Mouse (Mus musculus) heart, embryonic 11.5 days (tissue): ENCODE results near the gene Foxj3. TPM values are rescaled to one million over a fixed set of nuclear protein-coding genes. Genes with fewer than 3 reads are reported as not detected.

ENCODE experiments used
- ATAC-seq: fragments of 200-750 bp; cut with Nextera tagmentation; replicated peaks from 2 replicates; pipeline ENCODE4 v1.8.0; 2017; ENCODE audit warnings: moderate library complexity; ENCODE audit not compliant: insufficient number of reproducible peaks, low FRiP score, low TSS enrichment
- H3K27ac ChIP-seq: fragments of 300-500 bp; sonication (generic); 2 replicates; pipeline ENCODE4 v1.5.1; 2014; ENCODE audit warnings: mild to moderate bottlenecking, low read depth, low read length
- H3K27me3 ChIP-seq: fragments of 300-500 bp; sonication (generic); 2 replicates; pipeline ENCODE4 v1.6.1; 2014; ENCODE audit warnings: mild to moderate bottlenecking, low read length, mixed read lengths; ENCODE audit not compliant: control insufficient read depth, insufficient read depth
- H3K36me3 ChIP-seq: fragments of 300-500 bp; sonication (generic); 2 replicates; pipeline ENCODE4 v1.6.1; 2014; ENCODE audit warnings: mild to moderate bottlenecking, low read length, moderate library complexity, mixed read lengths; ENCODE audit not compliant: control insufficient read depth, insufficient read depth
- H3K4me1 ChIP-seq: fragments of 300-500 bp; sonication (generic); 2 replicates; pipeline ENCODE4 v1.6.1; 2014; ENCODE audit warnings: low read length; ENCODE audit not compliant: control insufficient read depth, insufficient read depth
- H3K4me2 ChIP-seq: fragments of 300-500 bp; sonication (generic); 2 replicates; pipeline ENCODE4 v1.6.1; 2014; ENCODE audit warnings: mild to moderate bottlenecking, moderate library complexity
- H3K4me3 ChIP-seq: fragments of 300-500 bp; sonication (generic); 2 replicates; pipeline ENCODE4 v1.5.1; 2014; ENCODE audit warnings: low read depth, low read length
- H3K9ac ChIP-seq: fragments of 300-500 bp; sonication (generic); 2 replicates; pipeline ENCODE4 v1.6.1; 2014; ENCODE audit warnings: mild to moderate bottlenecking, low read depth, low read length, moderate library complexity
- H3K9me3 ChIP-seq: fragments of 300-500 bp; sonication (generic); replicated peaks from 2 replicates; pipeline ENCODE4 v1.6.1; 2016; ENCODE audit warnings: low read length; ENCODE audit not compliant: control insufficient read depth
- WGBS: fragments of 180-500 bp; shearing (Covaris S2); extraction: QIAGEN DNeasy Blood & Tissue Kit; methylation state at CpG from one replicate; pipeline ENCODE4 v1.1.7; 2014; ENCODE audit not compliant: insufficient replicate concordance; 5-methylcytosine and 5-hydroxymethylcytosine counted together
- polyA plus RNA-seq: library from polyadenylated mRNA; unstranded; fragments of >200 nt; fragmentation: Nextera tagmentation; extraction: Ambion mirVana; gene quantifications from 2 replicates; pipeline ENCODE4 v1.2.1, GENCODE M21; 2014

Foxj3 gene
- polyA plus RNA-seq, 1 experiment from 2014 or later, result 19.3 TPM

- ATAC-seq, result no peak
- Histone ChIP-seq H3K9ac (no peak overlapping the region), H3K27me3 (no peaks in the 10 kb centered on the region), H3K4me2 (no peak overlapping the region), H3K4me1 (peaks cover 10% of the 10 kb centered on the region), H3K27ac (no peak overlapping the region), H3K4me3 (no peak overlapping the region), H3K9me3 (no peaks in the 10 kb centered on the region; the same call in 1 of the 2 replicates), H3K36me3 (no peaks in the 10 kb centered on the region)
- WGBS, result 47% methylated on average over 2 of the region's 2 CpGs
Measured at GRCm38 (mm10) chr4:119658246-119658645, 121.4 kb downstream of the Foxj3 start.

- Histone ChIP-seq H3K9ac (peak within 1 kb of the TSS; percentile 24; the same call in 1 of the 2 replicates), H3K4me1 (peaks cover 11% of the 10 kb centered on the region), H3K4me2 (no peak within 1 kb of the TSS), H3K9me3 (no peaks in the 10 kb centered on the region; the same call in 1 of the 2 replicates), H3K36me3 (no peaks in the 10 kb centered on the region), H3K4me3 (no peak within 1 kb of the TSS), H3K27ac (no peak within 1 kb of the TSS), H3K27me3 (no peaks in the 10 kb centered on the region)
- no peak for ATAC-seq
- 81% methylated on average over 4 of the region's 4 CpGs for WGBS
Measured at GRCm38 (mm10) chr4:119658731-119659130, 121.9 kb downstream of the Foxj3 start, which contains the start of gene Guca2b. Gene Guca2b (minus strand): TSS chr4:119658954.

GRCm38 (mm10) chr4:119660007-119660406 lies 123.2 kb downstream of the Foxj3 start:
- H3K4me1 ChIP-seq, result peaks cover 13% of the 10 kb centered on the region
- no peaks in the 10 kb centered on the region for H3K9me3 ChIP-seq
- no peak overlapping the region for H3K9ac ChIP-seq
- 70% methylated on average over 8 of the region's 8 CpGs for WGBS
- H3K4me2 ChIP-seq, result no peak overlapping the region
- no peaks in the 10 kb centered on the region for H3K36me3 ChIP-seq
- no peaks in the 10 kb centered on the region for H3K27me3 ChIP-seq
- H3K4me3 ChIP-seq, result no peak overlapping the region
- H3K27ac ChIP-seq, result no peak overlapping the region
- ATAC-seq, result no peak

GRCm38 (mm10) chr4:119662151-119662550 lies 125.3 kb downstream of the Foxj3 start:
- Histone ChIP-seq H3K9ac (no peak overlapping the region), H3K9me3 (no peaks in the 10 kb centered on the region), H3K27ac (peak overlapping the region; percentile 87), H3K27me3 (no peaks in the 10 kb centered on the region), H3K4me3 (no peak overlapping the region), H3K36me3 (no peaks in the 10 kb centered on the region), H3K4me2 (peak overlapping the region; percentile 11; the same call in 1 of the 2 replicates), H3K4me1 (peaks cover 13% of the 10 kb centered on the region)
- ATAC-seq, result peak; percentile 68; the same call in 1 of the 2 replicates
- 24% methylated on average over 4 of the region's 4 CpGs for WGBS

- H3K9me3 ChIP-seq, result no peaks in the 10 kb centered on the region
- peaks cover 13% of the 10 kb centered on the region for H3K4me1 ChIP-seq
- H3K4me2 ChIP-seq, result no peak overlapping the region
- WGBS, result 85% methylated on average over 7 of the region's 7 CpGs
- no peaks in the 10 kb centered on the region for H3K27me3 ChIP-seq
- no peak for ATAC-seq
- no peak overlapping the region for H3K9ac ChIP-seq
- H3K36me3 ChIP-seq, result no peaks in the 10 kb centered on the region
- no peak overlapping the region for H3K4me3 ChIP-seq
- peak overlapping the region; percentile 87 for H3K27ac ChIP-seq
Measured at GRCm38 (mm10) chr4:119662976-119663375, 126.2 kb downstream of the Foxj3 start.

- ATAC-seq, result no peak
- WGBS, result 88% methylated on average over 14 of the region's 14 CpGs
- peaks cover 13% of the 10 kb centered on the region for H3K4me1 ChIP-seq
Measured at GRCm38 (mm10) chr4:119663409-119664095, 126.7 kb downstream of the Foxj3 start.

GRCm38 (mm10) chr4:119665166-119665565 lies 128.4 kb downstream of the Foxj3 start:
- peaks cover 8% of the 10 kb centered on the region for H3K4me1 ChIP-seq
- H3K4me2 ChIP-seq, result no peak overlapping the region
- no peak overlapping the region for H3K27ac ChIP-seq
- 78% methylated on average over 2 of the region's 2 CpGs for WGBS
- no peaks in the 10 kb centered on the region for H3K36me3 ChIP-seq
- H3K4me3 ChIP-seq, result no peak overlapping the region
- no peak for ATAC-seq
- no peaks in the 10 kb centered on the region for H3K27me3 ChIP-seq
- no peaks in the 10 kb centered on the region for H3K9me3 ChIP-seq
- H3K9ac ChIP-seq, result no peak overlapping the region

More at GRCm38 (mm10) chr4:119663409-119664095, 126.7 kb downstream of the Foxj3 start:
- peak overlapping the region; percentile 87 for H3K27ac ChIP-seq
- no peak overlapping the region for H3K9ac ChIP-seq
- no peaks in the 10 kb centered on the region for H3K9me3 ChIP-seq
- no peaks in the 10 kb centered on the region for H3K27me3 ChIP-seq
- H3K36me3 ChIP-seq, result no peaks in the 10 kb centered on the region
- no peak overlapping the region for H3K4me3 ChIP-seq
- no peak overlapping the region for H3K4me2 ChIP-seq

- no peaks in the 10 kb centered on the region for H3K9me3 ChIP-seq
- H3K4me1 ChIP-seq, result peaks cover 15% of the 10 kb centered on the region
- H3K27ac ChIP-seq, result no peak overlapping the region
- H3K9ac ChIP-seq, result no peak overlapping the region
- no peaks in the 10 kb centered on the region for H3K27me3 ChIP-seq
- no peaks in the 10 kb centered on the region for H3K36me3 ChIP-seq
- no peak for ATAC-seq
- no peak overlapping the region for H3K4me3 ChIP-seq
- WGBS, result 40% methylated on average over 8 of the region's 8 CpGs
- no peak overlapping the region for H3K4me2 ChIP-seq
Measured at GRCm38 (mm10) chr4:119666116-119666515, 129.3 kb downstream of the Foxj3 start.

- H3K27ac ChIP-seq, result no peak overlapping the region
- H3K4me2 ChIP-seq, result no peak overlapping the region
- H3K4me3 ChIP-seq, result no peak overlapping the region
- 27% methylated on average over 5 of the region's 5 CpGs for WGBS
- H3K9ac ChIP-seq, result no peak overlapping the region
- H3K36me3 ChIP-seq, result no peaks in the 10 kb centered on the region
- no peak for ATAC-seq
- peaks cover 21% of the 10 kb centered on the region for H3K4me1 ChIP-seq
- H3K9me3 ChIP-seq, result no peaks in the 10 kb centered on the region
- H3K27me3 ChIP-seq, result no peaks in the 10 kb centered on the region
Measured at GRCm38 (mm10) chr4:119667454-119667853, 130.7 kb downstream of the Foxj3 start.
